Mouse (Mus musculus) G1E (cell line): Measurements from ENCODE around the gene Tmem63a. TPM values are rescaled to one million over a fixed set of nuclear protein-coding genes. Genes with fewer than 3 reads are reported as not detected.

Experiments used
- ATAC-seq: 2 replicates; pipeline ENCODE4 v1.8.0; 2016; ENCODE audit warnings: mild to moderate bottlenecking; ENCODE audit not compliant: insufficient number of reproducible peaks, poor library complexity, low FRiP score, severe bottlenecking; ENCODE audit errors: extremely low read depth
- DNase-seq: peaks from one replicate; pipeline ENCODE4 v3.0.0; 2012; ENCODE audit warnings: low spot score
- H3K27me3 ChIP-seq: 2 replicates; pipeline ENCODE4 v1.6.1; 2012; ENCODE audit warnings: mild to moderate bottlenecking, low read length, inconsistent platforms; ENCODE audit not compliant: insufficient read depth
- H3K36me3 ChIP-seq: replicated peaks from 2 replicates; pipeline ENCODE3; 2012; ENCODE audit warnings: mild to moderate bottlenecking, inconsistent platforms
- H3K4me1 ChIP-seq: 2 replicates; pipeline ENCODE4 v1.6.1; 2012; ENCODE audit warnings: low read depth, low read length, inconsistent platforms, mixed read lengths; ENCODE audit not compliant: insufficient read depth
- H3K4me3 ChIP-seq: 2 replicates; pipeline ENCODE4 v1.5.1; 2012; ENCODE audit warnings: low read depth, mild to moderate bottlenecking, inconsistent platforms, low read length, moderate library complexity, mixed read lengths
- H3K9me3 ChIP-seq: replicated peaks from 2 replicates; pipeline ENCODE4 v1.6.1; 2012; ENCODE audit warnings: inconsistent platforms
- CTCF ChIP-seq: IDR thresholded peaks from 2 replicates; pipeline ENCODE4 v1.5.1; 2012; ENCODE audit warnings: low read depth, low read length, inconsistent platforms, mixed read lengths
- GATA1 ChIP-seq: IDR thresholded peaks from 2 replicates; pipeline ENCODE4 v1.6.1; 2012; ENCODE audit warnings: borderline replicate concordance, low read length, inconsistent platforms, mixed read lengths
- GATA2 ChIP-seq: IDR thresholded peaks from 2 replicates; pipeline ENCODE4 v1.6.1; 2012; ENCODE audit warnings: low read depth, low read length, inconsistent platforms, borderline replicate concordance
- POLR2AphosphoS5 ChIP-seq: IDR thresholded peaks from 2 replicates; pipeline ENCODE4 v1.6.1; 2012; ENCODE audit warnings: low read depth, low read length, inconsistent platforms; ENCODE audit not compliant: insufficient replicate concordance
- TAL1 ChIP-seq: conservative IDR thresholded peaks from 2 replicates; pipeline ENCODE4 v1.6.1; 2012; ENCODE audit warnings: low read depth, low read length, inconsistent platforms, mixed read lengths
- polyA plus RNA-seq: library from polyadenylated mRNA; stranded (reverse); fragments of >175 nt; gene quantifications from 2 replicates; pipeline ENCODE4 v1.2.3, GENCODE M21; 2012
- total RNA-seq, 2 experiments: library from RNA; stranded (forward) in 1 of 2; stranded (reverse) in 1 of 2; fragments of 200-1000 nt in 1 of 2; fragments of >200 nt in 1 of 2; fragmentation: Nextera tagmentation in 1 of 2; gene quantifications; 2 replicates each; pipeline ENCODE4 v1.2.3; 2014 to 2017

Gene Tmem63a
- total and polyA plus RNA-seq, 3 experiments, result 2.8 to 3.2 (median 2.8) TPM

DNA sequence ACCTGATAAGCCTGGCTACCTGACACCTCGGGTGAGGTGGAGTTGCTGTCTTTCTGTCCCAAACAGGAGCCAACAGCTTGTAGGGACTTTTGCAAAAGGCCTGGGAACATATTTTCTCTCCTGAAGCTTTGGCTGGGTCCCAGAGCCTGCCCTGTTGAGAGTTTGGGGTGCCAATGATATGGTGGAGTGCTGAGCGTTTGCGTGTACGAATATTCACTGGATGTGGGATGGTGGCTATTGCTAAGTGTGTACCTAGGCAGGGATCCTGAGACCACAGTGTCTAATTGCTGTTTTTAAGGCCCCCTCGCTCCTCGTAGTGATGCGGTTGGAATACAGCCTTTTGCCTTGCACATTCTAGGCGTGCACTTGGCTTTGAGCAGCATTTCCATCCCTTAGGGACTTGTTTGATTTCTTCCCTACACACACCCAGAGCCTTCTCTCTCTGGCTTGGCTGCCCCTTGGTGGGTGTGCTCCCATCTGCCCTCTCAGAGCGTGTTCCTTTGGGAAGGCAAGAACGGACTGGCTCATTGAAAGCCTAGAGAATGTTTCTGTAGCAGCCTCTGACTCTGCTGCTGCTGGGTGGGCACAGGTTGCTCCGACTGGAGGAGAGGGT, 994 bp downstream of the Tmem63a start:
- Histone ChIP-seq H3K36me3 (peaks cover 13% of the 10 kb centered on the region), H3K4me1 (peaks cover 50% of the 10 kb centered on the region), H3K4me3 (peak overlapping the region; percentile 82; the same call in 1 of the 2 replicates), H3K9me3 (no peaks in the 10 kb centered on the region), H3K27me3 (peaks cover 24% of the 10 kb centered on the region)
- TF ChIP-seq GATA2, result no peak
- no peak for TF ChIP-seq CTCF
- TF ChIP-seq POLR2AphosphoS5, result no peak
- TF ChIP-seq GATA1, result no peak
- TF ChIP-seq TAL1, result no peak
- DNase-seq (no peak), ATAC-seq (no peak)

DNA sequence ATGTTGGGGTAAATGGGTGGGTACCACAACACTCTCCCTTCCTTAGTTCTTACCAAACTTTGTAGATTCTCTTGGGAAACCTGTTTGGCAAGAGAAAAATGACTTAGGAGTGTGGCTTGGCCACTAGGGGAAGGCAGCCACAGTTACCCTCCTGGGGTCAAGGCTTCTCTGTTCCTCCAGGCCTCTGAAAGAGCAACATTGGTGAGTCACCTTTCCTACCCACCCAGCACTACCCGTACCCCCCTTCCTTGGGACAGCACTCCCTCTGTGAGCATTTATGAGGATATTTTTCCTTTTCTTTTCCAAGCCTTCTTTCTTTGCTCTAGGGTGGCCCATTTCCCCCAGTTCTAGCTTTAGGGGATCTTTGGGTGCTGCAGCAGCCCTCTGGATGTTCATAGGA, 1.8 kb downstream of the Tmem63a start:
- peaks cover 24% of the 10 kb centered on the region for H3K27me3 ChIP-seq
- no peak overlapping the region for H3K4me3 ChIP-seq
- peaks cover 50% of the 10 kb centered on the region for H3K4me1 ChIP-seq
- no peak for TF ChIP-seq TAL1
- no peak for TF ChIP-seq GATA2
- no peak for TF ChIP-seq CTCF
- TF ChIP-seq POLR2AphosphoS5, result no peak
- no peak for TF ChIP-seq GATA1
- no peak for DNase-seq
- ATAC-seq, result no peak
- peaks cover 20% of the 10 kb centered on the region for H3K36me3 ChIP-seq
- H3K9me3 ChIP-seq, result no peaks in the 10 kb centered on the region

GRCm38 (mm10) chr1:180944553-180944952, 2.4 kb downstream of the Tmem63a start:
- TF ChIP-seq TAL1, result no peak
- no peak for TF ChIP-seq GATA2
- no peak for TF ChIP-seq GATA1
- TF ChIP-seq CTCF, result no peak
- TF ChIP-seq POLR2AphosphoS5, result no peak
- H3K27me3 ChIP-seq, result peaks cover 24% of the 10 kb centered on the region
- DNase-seq (no peak), ATAC-seq (no peak)
- H3K4me3 ChIP-seq, result no peak overlapping the region
- no peaks in the 10 kb centered on the region for H3K9me3 ChIP-seq
- peaks cover 26% of the 10 kb centered on the region for H3K36me3 ChIP-seq
- peaks cover 50% of the 10 kb centered on the region for H3K4me1 ChIP-seq

GRCm38 (mm10) chr1:180945001-180945980, 3.1 kb downstream of the Tmem63a start:
- Histone ChIP-seq H3K4me1 (peaks cover 50% of the 10 kb centered on the region), H3K4me3 (peak overlapping the region; percentile 31; the same call in 1 of the 2 replicates), H3K36me3 (peaks cover 31% of the 10 kb centered on the region), H3K9me3 (no peaks in the 10 kb centered on the region), H3K27me3 (peaks cover 24% of the 10 kb centered on the region)
- TF ChIP-seq GATA1 (no peak), GATA2 (no peak), TAL1 (no peak), POLR2AphosphoS5 (no peak), CTCF (no peak)
- peak; percentile 65 for ATAC-seq
- DNase-seq, result peak; percentile 66

DNA sequence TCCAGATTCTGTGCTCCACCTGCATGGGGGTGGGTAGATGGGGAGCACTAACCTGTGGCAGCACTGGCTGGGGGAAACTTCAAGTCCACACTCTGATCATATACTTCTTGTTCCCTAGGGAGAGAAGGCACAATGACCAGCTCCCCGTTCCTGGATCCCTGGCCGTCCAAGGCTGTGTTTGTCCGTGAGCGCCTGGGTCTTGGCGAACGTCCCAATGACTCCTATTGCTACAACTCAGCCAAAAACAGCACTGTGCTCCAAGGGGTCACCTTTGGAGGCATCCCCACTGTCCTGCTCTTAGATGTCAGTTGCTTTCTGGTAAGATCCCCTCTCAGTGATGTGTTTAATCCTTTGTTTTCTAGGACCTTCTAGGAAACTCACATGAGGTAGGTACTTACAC, 4.3 kb downstream of the Tmem63a start:
- ATAC-seq (no peak), DNase-seq (no peak)
- Histone ChIP-seq H3K9me3 (no peaks in the 10 kb centered on the region), H3K4me1 (peaks cover 49% of the 10 kb centered on the region), H3K4me3 (no peak overlapping the region), H3K36me3 (peaks cover 31% of the 10 kb centered on the region), H3K27me3 (peaks cover 15% of the 10 kb centered on the region)
- TF ChIP-seq GATA1 (no peak), GATA2 (no peak), TAL1 (no peak), POLR2AphosphoS5 (no peak), CTCF (no peak)

GRCm38 (mm10) chr1:180952085-180952746, 10.1 kb downstream of the Tmem63a start:
- H3K36me3 ChIP-seq, result peaks cover 39% of the 10 kb centered on the region
- H3K4me3 ChIP-seq, result no peak overlapping the region
- H3K4me1 ChIP-seq, result no peaks in the 10 kb centered on the region; the same call in 1 of the 2 replicates
- ATAC-seq (no peak), DNase-seq (no peak)
- no peaks in the 10 kb centered on the region for H3K9me3 ChIP-seq
- no peak for TF ChIP-seq TAL1
- TF ChIP-seq POLR2AphosphoS5, result no peak
- no peak for TF ChIP-seq GATA1
- TF ChIP-seq GATA2, result no peak
- no peak for TF ChIP-seq CTCF
- no peaks in the 10 kb centered on the region for H3K27me3 ChIP-seq
